Mouse (Mus musculus) embryo, embryonic 11 days (tissue): ENCODE data around the gene Supt5.

ENCODE experiments used
- DNase-seq: peaks from one replicate; pipeline ENCODE4 v3.0.0-alpha.2; 2015

Supt5 gene

GRCm38 (mm10) chr7:28373891-28374495, 35.4 kb upstream of the Supt5 start:
- no peak for DNase-seq

- peak; percentile 91 for DNase-seq
Observed at GRCm38 (mm10) chr7:28373131-28373581, 34.6 kb upstream of the Supt5 start.

GRCm38 (mm10) chr7:28372251-28373108, 33.9 kb upstream of the Supt5 start, which contains the start of gene Plekhg2:
Gene Plekhg2 (minus strand): TSS chr7:28372599.
- DNase-seq, result peak; percentile 100

- DNase-seq, result peak; percentile 78
Observed at GRCm38 (mm10) chr7:28371514-28371989, 33.0 kb upstream of the Supt5 start.

- no peak for DNase-seq
Observed at GRCm38 (mm10) chr7:28370977-28371513, 32.5 kb upstream of the Supt5 start.

- DNase-seq, result no peak
Observed at GRCm38 (mm10) chr7:28370051-28370450, 31.5 kb upstream of the Supt5 start.

- no peak for DNase-seq
Observed at GRCm38 (mm10) chr7:28368276-28368920, 29.9 kb upstream of the Supt5 start.

- DNase-seq, result no peak
Observed at GRCm38 (mm10) chr7:28367663-28368275, 29.2 kb upstream of the Supt5 start.

GRCm38 (mm10) chr7:28362441-28363060, 24.0 kb upstream of the Supt5 start:
- DNase-seq, result no peak

GRCm38 (mm10) chr7:28361647-28362341, 23.2 kb upstream of the Supt5 start:
- DNase-seq, result no peak

- no peak for DNase-seq
Observed at GRCm38 (mm10) chr7:28360291-28360690, 21.7 kb upstream of the Supt5 start.

- DNase-seq, result no peak
Observed at GRCm38 (mm10) chr7:28359854-28360253, 21.3 kb upstream of the Supt5 start.

- DNase-seq, result no peak
Observed at GRCm38 (mm10) chr7:28358431-28358830, 19.9 kb upstream of the Supt5 start.

GRCm38 (mm10) chr7:28357984-28358383, 19.4 kb upstream of the Supt5 start:
- DNase-seq, result peak; percentile 34

GRCm38 (mm10) chr7:28356981-28357380, 18.4 kb upstream of the Supt5 start:
- DNase-seq, result peak; percentile 74

GRCm38 (mm10) chr7:28355221-28355620, 16.7 kb upstream of the Supt5 start:
- no peak for DNase-seq

GRCm38 (mm10) chr7:28354596-28354995, 16.1 kb upstream of the Supt5 start:
- no peak for DNase-seq

GRCm38 (mm10) chr7:28354113-28354581, 15.6 kb upstream of the Supt5 start:
- DNase-seq, result no peak

- no peak for DNase-seq
Observed at GRCm38 (mm10) chr7:28353267-28353666, 14.7 kb upstream of the Supt5 start.

- DNase-seq, result no peak
Observed at GRCm38 (mm10) chr7:28351676-28352191, 13.2 kb upstream of the Supt5 start.
